ENCODE assay signal across 8 mouse cellular contexts in the genomic region with DNA sequence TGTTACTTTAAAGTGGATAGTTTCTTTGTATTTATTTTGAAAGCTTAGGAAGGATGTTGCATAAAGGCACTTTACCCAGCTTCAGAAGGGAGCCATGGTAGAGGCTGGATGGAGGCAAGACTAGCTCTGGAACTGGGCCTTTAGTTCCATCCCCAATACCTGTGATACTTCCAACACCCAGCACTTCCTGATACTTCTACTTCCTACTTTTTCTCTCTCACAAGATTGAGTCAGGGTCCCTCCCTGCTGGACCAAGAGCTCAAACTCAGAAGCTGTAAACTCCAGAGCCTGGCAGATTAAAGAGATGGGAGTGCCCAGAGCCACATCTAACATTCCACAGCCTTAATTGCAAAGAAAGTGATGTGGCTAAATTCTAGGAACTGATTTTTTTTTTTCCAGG. TPM values are rescaled to one million over a fixed set of nuclear protein-coding genes. Genes with fewer than 3 reads are reported as not detected.
DNase-seq lines count a peak whose midpoint lies in the region; ATAC-seq lines count a peak whose summit lies in the region.

No protein-coding gene starts in this region.

- no peaks in the 10 kb centered on the region for H3K27me3 ChIP-seq in megakaryocyte, embryonic 14.5 days (replicated peaks)
- no peaks in the 10 kb centered on the region for H3K27me3 ChIP-seq in limb, embryonic 10.5 days (ENCODE audit: low read depth, poor library complexity, severe bottlenecking)
- H3K27me3 ChIP-seq in neural tube, embryonic 14.5 days (ENCODE audit: control insufficient read depth, insufficient read depth, low read length): no peaks in the 10 kb centered on the region

- H3K4me1 ChIP-seq in megakaryocyte, embryonic 14.5 days: peaks cover 69% of the 10 kb centered on the region
- H3K4me1 ChIP-seq in limb, embryonic 10.5 days: peaks cover 39% of the 10 kb centered on the region
- peaks cover 23% of the 10 kb centered on the region for H3K4me1 ChIP-seq in neural tube, embryonic 14.5 days (ENCODE audit: control insufficient read depth, insufficient read depth, low read length)

- no peaks in the 10 kb centered on the region for H3K9me3 ChIP-seq in megakaryocyte, embryonic 14.5 days
- H3K9me3 ChIP-seq in limb, embryonic 10.5 days (replicated peaks): no peaks in the 10 kb centered on the region
- no peaks in the 10 kb centered on the region for H3K9me3 ChIP-seq in neural tube, embryonic 14.5 days (ENCODE audit: control insufficient read depth, low read length)

- ATAC-seq in megakaryocyte, adult 5-6 weeks (ENCODE audit: poor library complexity, severe bottlenecking): no peak
- no peak for ATAC-seq in neural tube, embryonic 14.5 days (ENCODE audit: low read depth)
- no peak for ATAC-seq in activated CD4-positive, CD25-positive, alpha-beta regulatory T cell, adult 4 months

- H3K9ac ChIP-seq in neural tube, embryonic 14.5 days (replicated peaks; ENCODE audit: low read depth, low read length): peak overlapping the region; percentile 72; the same call in 1 of the 2 replicates

- H3K27ac ChIP-seq in limb, embryonic 10.5 days: peak overlapping the region; percentile 95
- peak overlapping the region; percentile 92; the same call in 1 of the 2 replicates for H3K27ac ChIP-seq in neural tube, embryonic 14.5 days (ENCODE audit: low read depth, low read length)

- H3K4me3 ChIP-seq in megakaryocyte, embryonic 14.5 days (replicated peaks): peak overlapping the region; percentile 93
- peak overlapping the region; percentile 54 for H3K4me3 ChIP-seq in limb, embryonic 10.5 days
- peak overlapping the region; percentile 46 for H3K4me3 ChIP-seq in neural tube, embryonic 14.5 days (ENCODE audit: low read depth, low read length)

- DNase-seq in embryo, embryonic 9.5 days (ENCODE audit: extremely low spot score): peak; percentile 51
- no peak for DNase-seq in limb, embryonic 10.5 days (ENCODE audit: low spot score)
- no peak for DNase-seq in cerebellum, postnatal 4 days (ENCODE audit: low spot score in 2 of 2)
- DNase-seq in urinary bladder, postnatal 14 days (ENCODE audit: low spot score): no peak

- H3K36me3 ChIP-seq in megakaryocyte, embryonic 14.5 days (replicated peaks; ENCODE audit: low read length): no peaks in the 10 kb centered on the region
- no peaks in the 10 kb centered on the region for H3K36me3 ChIP-seq in limb, embryonic 10.5 days
- H3K36me3 ChIP-seq in neural tube, embryonic 14.5 days (ENCODE audit: control insufficient read depth, insufficient read depth, low read length): no peaks in the 10 kb centered on the region

- H3K4me2 ChIP-seq in neural tube, embryonic 14.5 days (ENCODE audit: low read depth, low read length): peak overlapping the region; percentile 92

RNA-seq across cellular contexts. Expression of a gene that starts 2.9 kb away (rescaled TPM):
- polyA plus RNA-seq in megakaryocyte, embryonic 14.5 days (2012; ENCODE audit: insufficient read depth, low replicate concordance): 16.4 and 20.4 TPM in 2 replicates
- total RNA-seq in megakaryocyte, adult 5-6 weeks (2015): 655 and 672 TPM in 2 replicates
- total RNA-seq in megakaryocyte, adult 5-6 weeks (2017): 1,182 and 1,443 TPM in 2 replicates
- 109 and 120 TPM in 2 replicates for polyA plus RNA-seq in limb, embryonic 10.5 days (2016; fragmentation: Nextera tagmentation; extraction: Ambion mirVana)
- polyA plus RNA-seq in neural tube, embryonic 14.5 days (2014; fragmentation: Nextera tagmentation; extraction: Ambion mirVana): 23.6 and 25.2 TPM in 2 replicates
- 10 to 100 TPM; 36.8 to 39.3 TPM for polyA plus RNA-seq in activated CD4-positive, CD25-positive, alpha-beta regulatory T cell, adult 4 months (2017; shearing (Covaris generic))

RNA-seq across cellular contexts. Expression of a gene that starts 8.8 kb away (rescaled TPM):
- polyA plus RNA-seq in megakaryocyte, embryonic 14.5 days (2012; ENCODE audit: insufficient read depth, low replicate concordance): 4.6 and 5.9 TPM in 2 replicates
- 150 and 159 TPM in 2 replicates for total RNA-seq in megakaryocyte, adult 5-6 weeks (2015)
- 86.3 and 96.3 TPM in 2 replicates for total RNA-seq in megakaryocyte, adult 5-6 weeks (2017)
- 7.7 and 9.6 TPM in 2 replicates for polyA plus RNA-seq in limb, embryonic 10.5 days (2016; fragmentation: Nextera tagmentation; extraction: Ambion mirVana)
- 0.50 and 1.1 TPM in 2 replicates for polyA plus RNA-seq in neural tube, embryonic 14.5 days (2014; fragmentation: Nextera tagmentation; extraction: Ambion mirVana)
- not detected for polyA plus RNA-seq in activated CD4-positive, CD25-positive, alpha-beta regulatory T cell, adult 4 months (2017; shearing (Covaris generic))

RNA-seq across cellular contexts. Expression of a gene that starts 10.2 kb away (rescaled TPM):
- polyA plus RNA-seq in megakaryocyte, embryonic 14.5 days (2012; ENCODE audit: insufficient read depth, low replicate concordance): 9.6 TPM in 1 of 2 replicates, not detected in the other
- 3.2 and 3.6 TPM in 2 replicates for total RNA-seq in megakaryocyte, adult 5-6 weeks (2015)
- total RNA-seq in megakaryocyte, adult 5-6 weeks (2017): 93.7 and 99.2 TPM in 2 replicates
- 1.3 and 3.9 TPM in 2 replicates for polyA plus RNA-seq in limb, embryonic 10.5 days (2016; fragmentation: Nextera tagmentation; extraction: Ambion mirVana)
- 1.1 TPM in 1 of 2 replicates, not detected in the other for polyA plus RNA-seq in neural tube, embryonic 14.5 days (2014; fragmentation: Nextera tagmentation; extraction: Ambion mirVana)
- 1 to 10 TPM in 1 of 2 experiments, not detected in 1; 2.3 TPM for polyA plus RNA-seq in activated CD4-positive, CD25-positive, alpha-beta regulatory T cell, adult 4 months (2017; shearing (Covaris generic))

RNA-seq across cellular contexts. Expression of a gene that starts 10.3 kb away (rescaled TPM):
- 7.6 and 73.0 TPM in 2 replicates for polyA plus RNA-seq in megakaryocyte, embryonic 14.5 days (2012; ENCODE audit: insufficient read depth, low replicate concordance)
- 449 and 490 TPM in 2 replicates for total RNA-seq in megakaryocyte, adult 5-6 weeks (2015)
- total RNA-seq in megakaryocyte, adult 5-6 weeks (2017): 736 and 744 TPM in 2 replicates
- 2.4 and 3.5 TPM in 2 replicates for polyA plus RNA-seq in limb, embryonic 10.5 days (2016; fragmentation: Nextera tagmentation; extraction: Ambion mirVana)
- polyA plus RNA-seq in neural tube, embryonic 14.5 days (2014; fragmentation: Nextera tagmentation; extraction: Ambion mirVana): 0.94 TPM in 1 of 2 replicates, not detected in the other
- polyA plus RNA-seq in activated CD4-positive, CD25-positive, alpha-beta regulatory T cell, adult 4 months (2017; shearing (Covaris generic)): under 1 TPM in 1 of 2 experiments, not detected in 1; 0.83 TPM

RNA-seq across cellular contexts. Expression of a gene that starts 13.1 kb away (rescaled TPM):
- 16.8 and 28.8 TPM in 2 replicates for polyA plus RNA-seq in megakaryocyte, embryonic 14.5 days (2012; ENCODE audit: insufficient read depth, low replicate concordance)
- 325 and 384 TPM in 2 replicates for total RNA-seq in megakaryocyte, adult 5-6 weeks (2015)
- total RNA-seq in megakaryocyte, adult 5-6 weeks (2017): 1,715 and 1,721 TPM in 2 replicates
- 7.3 and 8.1 TPM in 2 replicates for polyA plus RNA-seq in limb, embryonic 10.5 days (2016; fragmentation: Nextera tagmentation; extraction: Ambion mirVana)
- polyA plus RNA-seq in neural tube, embryonic 14.5 days (2014; fragmentation: Nextera tagmentation; extraction: Ambion mirVana): 0.75 and 1.1 TPM in 2 replicates
- 1 to 10 TPM; 4.0 to 5.7 TPM for polyA plus RNA-seq in activated CD4-positive, CD25-positive, alpha-beta regulatory T cell, adult 4 months (2017; shearing (Covaris generic))
